Mouse (Mus musculus) kidney, adult 2 months (tissue): ENCODE measurements around the gene Frmd4b. TPM values are rescaled to one million over a fixed set of nuclear protein-coding genes. Genes with fewer than 3 reads are reported as not detected.

Experiments used
- DNase-seq: peaks from one replicate; pipeline ENCODE4 v3.0.0; 2021
- H3K27ac ChIP-seq: fragments of 200-500 bp; 2 replicates; pipeline ENCODE4 v1.5.1; 2012; ENCODE audit warnings: low read depth, low read length, control low read depth, inconsistent platforms; ENCODE audit not compliant: insufficient read depth
- H3K27me3 ChIP-seq: fragments of 200-500 bp; replicated peaks from 2 replicates; pipeline ENCODE4 v1.6.1; 2012; ENCODE audit warnings: mild to moderate bottlenecking, moderate library complexity, low read length, inconsistent platforms; ENCODE audit not compliant: control insufficient read depth, insufficient read depth
- H3K36me3 ChIP-seq: fragments of 200-500 bp; 2 replicates; pipeline ENCODE4 v1.6.1; 2012; ENCODE audit warnings: mild to moderate bottlenecking, moderate library complexity, low read length, inconsistent platforms; ENCODE audit not compliant: control insufficient read depth, insufficient read depth
- H3K4me1 ChIP-seq: fragments of 200-500 bp; 2 replicates; pipeline ENCODE4 v1.6.1; 2011; ENCODE audit warnings: low read length; ENCODE audit not compliant: control insufficient read depth, insufficient read depth
- H3K4me3 ChIP-seq: fragments of 200-500 bp; 2 replicates; pipeline ENCODE4 v1.5.1; 2011; ENCODE audit warnings: mild to moderate bottlenecking, low read depth, low read length, control low read depth; ENCODE audit not compliant: insufficient read depth
- CTCF ChIP-seq: fragments of 200-500 bp; conservative IDR thresholded peaks from 2 replicates; pipeline ENCODE4 v1.5.1; 2011; ENCODE audit warnings: low read depth, mild to moderate bottlenecking, control low read depth, low read length, moderate library complexity, mixed read lengths; ENCODE audit not compliant: insufficient read depth, insufficient read length
- POLR2A ChIP-seq: fragments of 200-500 bp; IDR thresholded peaks from one replicate; pipeline ENCODE4 v1.6.1; 2011; ENCODE audit warnings: low read depth, low read length, control low read depth
- WGBS: fragments of 180-500 bp; shearing (Covaris S2); methylation state at CpG from one replicate; pipeline ENCODE4 v1.1.7; 2018; 5-methylcytosine and 5-hydroxymethylcytosine counted together
- polyA plus RNA-seq: library from polyadenylated mRNA; depleted of rRNA; stranded (reverse); fragments of >200 nt; gene quantifications from 2 replicates; pipeline ENCODE4 v1.2.3, GENCODE M21; 2012

The Frmd4b gene
- polyA plus RNA-seq, 1 experiment: 18.2 TPM

GRCm38 (mm10) chr6:97353371-97353770 is 264.0 kb downstream of the Frmd4b start:
- Histone ChIP-seq H3K27me3 (no peaks in the 10 kb centered on the region), H3K4me1 (peaks cover 6% of the 10 kb centered on the region; the same call in 1 of the 2 replicates), H3K4me3 (no peak overlapping the region), H3K27ac (no peak overlapping the region), H3K36me3 (no peaks in the 10 kb centered on the region; the same call in 1 of the 2 replicates)
- TF ChIP-seq POLR2A: no peak
- no peak for TF ChIP-seq CTCF
- WGBS: 44% methylated on average over 6 of the region's 6 CpGs
- no peak for DNase-seq

GRCm38 (mm10) chr6:97352505-97353154 is 264.7 kb downstream of the Frmd4b start:
- Histone ChIP-seq H3K4me3 (no peak overlapping the region), H3K36me3 (no peaks in the 10 kb centered on the region; the same call in 1 of the 2 replicates), H3K4me1 (peaks cover 6% of the 10 kb centered on the region; the same call in 1 of the 2 replicates), H3K27me3 (no peaks in the 10 kb centered on the region), H3K27ac (no peak overlapping the region)
- no peak for TF ChIP-seq POLR2A
- no peak for TF ChIP-seq CTCF
- no peak for DNase-seq
- 63% methylated on average over 10 of the region's 10 CpGs for WGBS

- DNase-seq: peak; percentile 19
- H3K4me3 ChIP-seq: no peak overlapping the region
- WGBS: 31% methylated on average over 8 of the region's 8 CpGs
- peaks cover 6% of the 10 kb centered on the region; the same call in 1 of the 2 replicates for H3K4me1 ChIP-seq
- no peaks in the 10 kb centered on the region for H3K27me3 ChIP-seq
- TF ChIP-seq POLR2A (no peak), CTCF (no peak)
- peak overlapping the region; percentile 30; the same call in 1 of the 2 replicates for H3K27ac ChIP-seq
- no peaks in the 10 kb centered on the region; the same call in none of the 2 replicates for H3K36me3 ChIP-seq
Observed at GRCm38 (mm10) chr6:97349355-97350138, 267.8 kb downstream of the Frmd4b start.

GRCm38 (mm10) chr6:97346932-97347331 is 270.4 kb downstream of the Frmd4b start:
- whole genome bisulfite sequencing: 68% methylated on average over 1 of the region's 1 CpGs
- TF ChIP-seq POLR2A: no peak
- no peak for TF ChIP-seq CTCF
- no peaks in the 10 kb centered on the region for H3K27me3 ChIP-seq
- H3K27ac ChIP-seq: no peak overlapping the region
- DNase-seq: peak; percentile 21
- no peaks in the 10 kb centered on the region; the same call in none of the 2 replicates for H3K36me3 ChIP-seq
- H3K4me3 ChIP-seq: no peak overlapping the region
- H3K4me1 ChIP-seq: peaks cover 6% of the 10 kb centered on the region; the same call in 1 of the 2 replicates

GRCm38 (mm10) chr6:97346527-97346926 is 270.8 kb downstream of the Frmd4b start:
- H3K27me3 ChIP-seq: no peaks in the 10 kb centered on the region
- H3K4me1 ChIP-seq: peaks cover 6% of the 10 kb centered on the region; the same call in 1 of the 2 replicates
- H3K27ac ChIP-seq: no peak overlapping the region
- H3K4me3 ChIP-seq: no peak overlapping the region
- TF ChIP-seq CTCF (no peak), POLR2A (no peak)
- H3K36me3 ChIP-seq: no peaks in the 10 kb centered on the region; the same call in none of the 2 replicates
- no peak for DNase-seq
- 59% methylated on average over 10 of the region's 10 CpGs for WGBS

GRCm38 (mm10) chr6:97345921-97346320 is 271.4 kb downstream of the Frmd4b start:
- H3K27ac ChIP-seq: no peak overlapping the region

GRCm38 (mm10) chr6:97342185-97342584 is 275.2 kb downstream of the Frmd4b start:
- Histone ChIP-seq H3K4me3 (no peak overlapping the region), H3K27me3 (no peaks in the 10 kb centered on the region), H3K27ac (no peak overlapping the region), H3K36me3 (no peaks in the 10 kb centered on the region; the same call in 1 of the 2 replicates), H3K4me1 (no peaks in the 10 kb centered on the region; the same call in 1 of the 2 replicates)
- no peak for DNase-seq
- 96% methylated on average over 5 of the region's 5 CpGs for WGBS
- TF ChIP-seq POLR2A (no peak), CTCF (no peak)

More at GRCm38 (mm10) chr6:97345921-97346320, 271.4 kb downstream of the Frmd4b start:
- no peak for DNase-seq
- 84% methylated on average over 2 of the region's 2 CpGs for WGBS
- H3K27me3 ChIP-seq: no peaks in the 10 kb centered on the region
- peaks cover 6% of the 10 kb centered on the region; the same call in 1 of the 2 replicates for H3K4me1 ChIP-seq
- TF ChIP-seq POLR2A: no peak
- H3K4me3 ChIP-seq: no peak overlapping the region
- no peaks in the 10 kb centered on the region; the same call in 1 of the 2 replicates for H3K36me3 ChIP-seq
